ENCODE assay signal across 8 mouse cellular contexts in genomic region chr2:30952457-30952823, GRCm38 (mm10). TPM values are rescaled to one million over a fixed set of nuclear protein-coding genes. Genes with fewer than 3 reads are reported as not detected.
DNase-seq lines count a peak whose midpoint lies in the region; ATAC-seq and TF ChIP-seq lines count a peak whose summit lies in the region.

No protein-coding gene starts in this region.

- peaks cover 34% of the 10 kb centered on the region for H3K4me1 ChIP-seq in kidney, embryonic 15.5 days
- peaks cover 5% of the 10 kb centered on the region for H3K4me1 ChIP-seq in embryonic facial prominence, embryonic 11.5 days (ENCODE audit: control insufficient read depth, insufficient read depth, low read length)
- H3K4me1 ChIP-seq in hindbrain, postnatal 0 days (ENCODE audit: insufficient read depth, low read length), result peaks cover 13% of the 10 kb centered on the region; the same call in 1 of the 2 replicates
- H3K4me1 ChIP-seq in midbrain, embryonic 16.5 days (ENCODE audit: control insufficient read depth, insufficient read depth, low read length), result peaks cover 16% of the 10 kb centered on the region

- H3K36me3 ChIP-seq in kidney, embryonic 15.5 days, result peaks cover 26% of the 10 kb centered on the region
- H3K36me3 ChIP-seq in embryonic facial prominence, embryonic 11.5 days (replicated peaks; ENCODE audit: control insufficient read depth, insufficient read depth, low read depth, low read length), result no peaks in the 10 kb centered on the region
- peaks cover 21% of the 10 kb centered on the region; the same call in 1 of the 2 replicates for H3K36me3 ChIP-seq in hindbrain, postnatal 0 days (ENCODE audit: insufficient read depth, low read length)
- peaks cover 9% of the 10 kb centered on the region; the same call in 1 of the 2 replicates for H3K36me3 ChIP-seq in midbrain, embryonic 16.5 days (ENCODE audit: control insufficient read depth, insufficient read depth, low read length)

- peak overlapping the region; percentile 89; the same call in 1 of the 2 replicates for H3K9ac ChIP-seq in kidney, embryonic 15.5 days
- peak overlapping the region; percentile 91 for H3K9ac ChIP-seq in embryonic facial prominence, embryonic 11.5 days (replicated peaks; ENCODE audit: low read length)
- peak overlapping the region; percentile 30; the same call in 1 of the 2 replicates for H3K9ac ChIP-seq in hindbrain, postnatal 0 days (replicated peaks; ENCODE audit: low read length)
- peak overlapping the region; percentile 3; the same call in 1 of the 2 replicates for H3K9ac ChIP-seq in midbrain, embryonic 16.5 days (ENCODE audit: low read depth, low read length)

- peak overlapping the region; percentile 95 for H3K27ac ChIP-seq in kidney, embryonic 15.5 days
- 0 out of 2 replicates have a peak overlapping the region, but pooled peaks have one; percentile 44 for H3K27ac ChIP-seq in embryonic facial prominence, embryonic 11.5 days (replicated peaks; ENCODE audit: low read depth, low read length)
- peak overlapping the region; percentile 83 for H3K27ac ChIP-seq in hindbrain, postnatal 0 days
- peak overlapping the region; percentile 83 for H3K27ac ChIP-seq in midbrain, embryonic 16.5 days (ENCODE audit: low read length)

- 30% methylated on average over 5 of the region's 5 CpGs for WGBS in kidney, embryonic 15.5 days
- 32% methylated on average over 5 of the region's 5 CpGs for WGBS in embryonic facial prominence, embryonic 11.5 days
- 21% methylated on average over 5 of the region's 5 CpGs for WGBS in hindbrain, postnatal 0 days
- 24% methylated on average over 5 of the region's 5 CpGs for WGBS in midbrain, embryonic 16.5 days

- ATAC-seq in kidney, embryonic 15.5 days (replicated peaks; ENCODE audit: low FRiP score), result peak; percentile 38
- ATAC-seq in embryonic facial prominence, embryonic 11.5 days (replicated peaks; ENCODE audit: insufficient number of reproducible peaks, low FRiP score, low TSS enrichment, low read depth), result 0 out of 2 replicates have a peak, but pooled peaks have one; percentile 12
- no peak; the same call in 1 of the 2 replicates for ATAC-seq in hindbrain, postnatal 0 days
- ATAC-seq in midbrain, embryonic 16.5 days, result peak; percentile 51

- no peaks in the 10 kb centered on the region for H3K9me3 ChIP-seq in kidney, embryonic 15.5 days (replicated peaks)
- H3K9me3 ChIP-seq in embryonic facial prominence, embryonic 11.5 days (replicated peaks; ENCODE audit: control insufficient read depth, low read length), result no peaks in the 10 kb centered on the region
- no peaks in the 10 kb centered on the region for H3K9me3 ChIP-seq in hindbrain, postnatal 0 days (ENCODE audit: low read length)
- H3K9me3 ChIP-seq in midbrain, embryonic 16.5 days (replicated peaks; ENCODE audit: control insufficient read depth, low read length, poor library complexity, severe bottlenecking), result no peaks in the 10 kb centered on the region

- TF ChIP-seq CTCF in hindbrain, postnatal 0 days (IDR thresholded peaks at IDR 0.05; ENCODE audit: low read depth), result no peak

- DNase-seq in kidney, adult 8-10 months, result no peak
- DNase-seq in embryonic facial prominence, embryonic 11.5 days (ENCODE audit: low spot score), result no peak
- DNase-seq in hindbrain, postnatal 0 days (ENCODE audit: low spot score), result no peak
- no peak for DNase-seq in urinary bladder, postnatal 10 days (ENCODE audit: low spot score)
- no peak for DNase-seq in right cerebral cortex, adult 18-20 months
- DNase-seq in embryo, embryonic 10 days (ENCODE audit: low spot score), result no peak

- 0 out of 2 replicates have a peak, but pooled peaks cover under 1% of the 10 kb centered on the region for H3K27me3 ChIP-seq in kidney, embryonic 15.5 days
- H3K27me3 ChIP-seq in embryonic facial prominence, embryonic 11.5 days (ENCODE audit: control insufficient read depth, insufficient read depth, low read length), result no peaks in the 10 kb centered on the region
- H3K27me3 ChIP-seq in hindbrain, postnatal 0 days (ENCODE audit: insufficient read depth, low read length), result no peaks in the 10 kb centered on the region
- no peaks in the 10 kb centered on the region for H3K27me3 ChIP-seq in midbrain, embryonic 16.5 days (ENCODE audit: control insufficient read depth, insufficient read depth, low read depth, low read length)

- H3K4me3 ChIP-seq in kidney, embryonic 15.5 days (replicated peaks), result peak overlapping the region; percentile 93
- H3K4me3 ChIP-seq in embryonic facial prominence, embryonic 11.5 days (ENCODE audit: low read depth, low read length), result peak overlapping the region; percentile 93
- H3K4me3 ChIP-seq in hindbrain, postnatal 0 days (ENCODE audit: low read length), result peak overlapping the region; percentile 76
- peak overlapping the region; percentile 77 for H3K4me3 ChIP-seq in midbrain, embryonic 16.5 days (ENCODE audit: low read depth, low read length)

- peak overlapping the region; percentile 82 for H3K4me2 ChIP-seq in kidney, embryonic 15.5 days
- peak overlapping the region; percentile 86 for H3K4me2 ChIP-seq in embryonic facial prominence, embryonic 11.5 days (ENCODE audit: low read depth, low read length)
- peak overlapping the region; percentile 75 for H3K4me2 ChIP-seq in hindbrain, postnatal 0 days (ENCODE audit: low read depth, low read length)
- peak overlapping the region; percentile 86 for H3K4me2 ChIP-seq in midbrain, embryonic 16.5 days (ENCODE audit: low read length)

RNA-seq across cellular contexts. Expression of gene Tor1b, which starts 0.3 kb away (rescaled TPM):
- polyA plus RNA-seq in kidney, embryonic 15.5 days (2015; fragmentation: Nextera tagmentation; extraction: Ambion mirVana), result 35.3 and 37.5 TPM in 2 replicates
- polyA plus RNA-seq in embryonic facial prominence, embryonic 11.5 days (2014; fragmentation: Nextera tagmentation; extraction: Ambion mirVana), result 26.0 and 28.4 TPM in 2 replicates
- 22.9 and 25.4 TPM in 2 replicates for total RNA-seq in hindbrain, postnatal 0 days (2014; rRNA removed)
- polyA plus RNA-seq in hindbrain, postnatal 0 days (2015; fragmentation: Nextera tagmentation; extraction: Ambion mirVana), result 18.7 and 20.4 TPM in 2 replicates
- polyA plus RNA-seq in midbrain, embryonic 16.5 days (2015; fragmentation: Nextera tagmentation; extraction: Ambion mirVana), result 18.2 and 18.3 TPM in 2 replicates

RNA-seq across cellular contexts. Expression of gene Tor1a, which starts 15.3 kb away (rescaled TPM):
- polyA plus RNA-seq in kidney, embryonic 15.5 days (2015; fragmentation: Nextera tagmentation; extraction: Ambion mirVana), result 78.9 and 79.7 TPM in 2 replicates
- polyA plus RNA-seq in embryonic facial prominence, embryonic 11.5 days (2014; fragmentation: Nextera tagmentation; extraction: Ambion mirVana), result 84.8 and 86.6 TPM in 2 replicates
- 62.4 and 64.0 TPM in 2 replicates for total RNA-seq in hindbrain, postnatal 0 days (2014; rRNA removed)
- polyA plus RNA-seq in hindbrain, postnatal 0 days (2015; fragmentation: Nextera tagmentation; extraction: Ambion mirVana), result 81.5 and 83.2 TPM in 2 replicates
- polyA plus RNA-seq in midbrain, embryonic 16.5 days (2015; fragmentation: Nextera tagmentation; extraction: Ambion mirVana), result 97.5 and 106 TPM in 2 replicates

RNA-seq across cellular contexts. Expression of gene Ptges, which starts 22.8 kb away (rescaled TPM):
- 13.3 and 13.5 TPM in 2 replicates for polyA plus RNA-seq in kidney, embryonic 15.5 days (2015; fragmentation: Nextera tagmentation; extraction: Ambion mirVana)
- polyA plus RNA-seq in embryonic facial prominence, embryonic 11.5 days (2014; fragmentation: Nextera tagmentation; extraction: Ambion mirVana), result 9.1 and 9.3 TPM in 2 replicates
- 3.6 and 13.3 TPM in 2 replicates for total RNA-seq in hindbrain, postnatal 0 days (2014; rRNA removed)
- 8.4 and 9.0 TPM in 2 replicates for polyA plus RNA-seq in hindbrain, postnatal 0 days (2015; fragmentation: Nextera tagmentation; extraction: Ambion mirVana)
- polyA plus RNA-seq in midbrain, embryonic 16.5 days (2015; fragmentation: Nextera tagmentation; extraction: Ambion mirVana), result 5.1 and 5.2 TPM in 2 replicates

RNA-seq across cellular contexts. Expression of gene BC005624, which starts 29.6 kb away (rescaled TPM):
- polyA plus RNA-seq in kidney, embryonic 15.5 days (2015; fragmentation: Nextera tagmentation; extraction: Ambion mirVana), result 55.2 and 60.5 TPM in 2 replicates
- polyA plus RNA-seq in embryonic facial prominence, embryonic 11.5 days (2014; fragmentation: Nextera tagmentation; extraction: Ambion mirVana), result 54.0 and 58.8 TPM in 2 replicates
- 19.7 and 22.2 TPM in 2 replicates for total RNA-seq in hindbrain, postnatal 0 days (2014; rRNA removed)
- polyA plus RNA-seq in hindbrain, postnatal 0 days (2015; fragmentation: Nextera tagmentation; extraction: Ambion mirVana), result 84.8 and 89.5 TPM in 2 replicates
- polyA plus RNA-seq in midbrain, embryonic 16.5 days (2015; fragmentation: Nextera tagmentation; extraction: Ambion mirVana), result 93.8 and 95.3 TPM in 2 replicates

RNA-seq across cellular contexts. Expression of gene Usp20, which starts 29.6 kb away (rescaled TPM):
- 19.1 and 22.7 TPM in 2 replicates for polyA plus RNA-seq in kidney, embryonic 15.5 days (2015; fragmentation: Nextera tagmentation; extraction: Ambion mirVana)
- polyA plus RNA-seq in embryonic facial prominence, embryonic 11.5 days (2014; fragmentation: Nextera tagmentation; extraction: Ambion mirVana), result 9.3 and 10.4 TPM in 2 replicates
- total RNA-seq in hindbrain, postnatal 0 days (2014; rRNA removed), result 43.0 and 49.9 TPM in 2 replicates
- 30.4 and 32.0 TPM in 2 replicates for polyA plus RNA-seq in hindbrain, postnatal 0 days (2015; fragmentation: Nextera tagmentation; extraction: Ambion mirVana)
- 49.2 and 49.8 TPM in 2 replicates for polyA plus RNA-seq in midbrain, embryonic 16.5 days (2015; fragmentation: Nextera tagmentation; extraction: Ambion mirVana)

Comparison
In these comparisons a context has a peak if more than half of its experiments do, and no peak if none do; other contexts are left out.
1. H3K27ac ChIP-seq: peak in every context shown above with its lines; median percentile 95 in kidney, embryonic 15.5 days; 83 in hindbrain, postnatal 0 days; 83 in midbrain, embryonic 16.5 days; 44 in embryonic facial prominence, embryonic 11.5 days.
2. H3K9ac ChIP-seq: peak in every context shown above with its lines; median percentile 91 in embryonic facial prominence, embryonic 11.5 days; 89 in kidney, embryonic 15.5 days; 30 in hindbrain, postnatal 0 days; 3 in midbrain, embryonic 16.5 days.